Mouse (Mus musculus): ENCODE results near the gene Spp2.

- no peak for TF ChIP-seq CTCF (IDR thresholded peaks at IDR 0.05; ENCODE audit: control insufficient read depth, insufficient read depth, insufficient replicate concordance, low read depth, low read length)
- TF ChIP-seq POLR2A (IDR thresholded peaks at IDR 0.05; ENCODE audit: control insufficient read depth, low read depth, low read length): no peak
Measured at GRCm38 (mm10) chr1:88463241-88463640, 56.5 kb downstream of the Spp2 start.
